Mouse (Mus musculus): ENCODE measurements around the gene Ddx24.

- no peak for TF ChIP-seq POLR2A (IDR thresholded peaks at IDR 0.05; ENCODE audit: low read depth, low read length)
- no peak for TF ChIP-seq CTCF (conservative IDR thresholded peaks at IDR 0.05; ENCODE audit: insufficient read depth, insufficient read length, low read depth, low read length)
Observed at GRCm38 (mm10) chr12:103380226-103380625, 45.4 kb downstream of the Ddx24 start.

Measured in kidney, adult 2 months (tissue).